Mouse (Mus musculus) E14TG2a.4 (cell line): Measurements from ENCODE around the gene Nfkbib.

Experiments
- CTCF ChIP-seq: conservative IDR thresholded peaks from 2 replicates; pipeline ENCODE4 v1.5.1; 2014; ENCODE audit warnings: low read length
- NANOG ChIP-seq: IDR thresholded peaks from 2 replicates; pipeline ENCODE4 v1.6.1; 2014; ENCODE audit warnings: borderline replicate concordance, low read length, mixed read lengths
- POU5F1 ChIP-seq: IDR thresholded peaks from 2 replicates; pipeline ENCODE4 v1.6.1; 2014; ENCODE audit warnings: low read length, borderline replicate concordance

GRCm38 (mm10) chr7:28724613-28725012 is 42.7 kb downstream of the Nfkbib start:
- no peak for TF ChIP-seq CTCF
- no peak for TF ChIP-seq NANOG
- TF ChIP-seq POU5F1 = no peak
